Mouse (Mus musculus) cerebellum, adult 11 months (tissue): ENCODE data around the gene Olfr517.

Source experiments
- DNase-seq: peaks from one replicate; pipeline ENCODE4 v3.0.0; 2022

Olfr517 gene

GRCm38 (mm10) chr7:108872279-108872678 lies at the start of gene Olfr517:
TSS of gene Olfr517 (minus strand) at chr7:108872379.
- DNase-seq: no peak

GRCm38 (mm10) chr7:108903969-108904368 lies 31.8 kb upstream of the Olfr517 start:
- DNase-seq: no peak

- no peak for DNase-seq
Measured at GRCm38 (mm10) chr7:108894320-108894719, 22.1 kb upstream of the Olfr517 start, which contains the start of gene Olfr519. TSS of gene Olfr519 (minus strand) at chr7:108894420.

GRCm38 (mm10) chr7:108884906-108885305 lies 12.7 kb upstream of the Olfr517 start, which contains the start of gene Olfr518:
TSS of gene Olfr518 (minus strand) at chr7:108885006.
- DNase-seq: no peak

GRCm38 (mm10) chr7:108850429-108850828 lies 21.8 kb downstream of the Olfr517 start, which contains the start of gene Olfr516:
TSS of gene Olfr516 (minus strand) at chr7:108850529.
- DNase-seq: no peak

- no peak for DNase-seq
Measured at GRCm38 (mm10) chr7:108825897-108826296, 46.3 kb downstream of the Olfr517 start, which contains the start of gene Olfr514. TSS of gene Olfr514 (minus strand) at chr7:108825997.
